Mouse (Mus musculus) MN1 (cell line): ENCODE results near the gene Adgrg5.

Source experiments
- DNase-seq: peaks from one replicate; pipeline ENCODE4 v3.0.0-alpha.2; 2016; ENCODE audit warnings: low spot score

The Adgrg5 gene

DNA sequence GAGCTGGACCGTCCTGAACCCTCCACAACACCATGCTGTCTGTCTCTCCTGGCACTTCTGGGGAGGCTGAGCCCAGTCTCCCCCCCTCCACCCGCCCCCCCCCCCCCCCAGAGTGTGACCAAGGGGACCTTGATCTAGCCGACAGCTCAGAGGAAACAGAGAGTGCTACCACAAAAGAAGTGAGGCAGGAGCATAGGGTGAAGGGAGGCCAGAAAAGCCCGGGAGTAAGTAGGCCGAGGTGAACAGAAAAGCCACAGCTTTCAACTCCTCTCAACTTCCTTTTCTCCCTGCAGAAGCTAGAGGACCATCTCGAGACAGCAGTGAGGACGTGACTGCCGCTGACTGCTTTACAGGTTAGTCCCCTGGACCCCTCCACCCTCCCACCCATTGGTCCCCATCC, at the start of gene Adgrg5:
Adgrg5 (plus strand) TSS at position 290 of the 400 bp plus-strand sequence.
- no peak for DNase-seq

DNA sequence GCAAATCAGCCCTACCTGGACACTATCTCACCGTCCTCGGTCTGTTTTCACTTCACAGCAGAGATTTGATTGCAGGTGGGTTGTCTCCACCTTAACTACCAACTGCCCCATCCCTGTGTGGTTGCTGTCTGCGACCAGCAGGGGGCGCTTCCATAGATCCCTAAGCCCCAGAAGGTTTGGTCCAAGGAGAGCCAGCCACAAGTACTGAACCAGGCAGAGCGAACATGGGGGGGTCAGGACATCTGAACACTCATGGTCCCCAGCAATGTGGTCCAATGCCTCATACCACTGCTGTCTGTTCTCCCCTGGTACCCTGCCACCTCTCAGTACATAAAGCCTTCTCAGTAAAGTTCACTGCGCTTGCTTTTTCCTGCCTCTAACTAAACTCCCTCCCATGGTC, 49.1 kb upstream of the Adgrg5 start:
- DNase-seq = peak; percentile 79

DNA sequence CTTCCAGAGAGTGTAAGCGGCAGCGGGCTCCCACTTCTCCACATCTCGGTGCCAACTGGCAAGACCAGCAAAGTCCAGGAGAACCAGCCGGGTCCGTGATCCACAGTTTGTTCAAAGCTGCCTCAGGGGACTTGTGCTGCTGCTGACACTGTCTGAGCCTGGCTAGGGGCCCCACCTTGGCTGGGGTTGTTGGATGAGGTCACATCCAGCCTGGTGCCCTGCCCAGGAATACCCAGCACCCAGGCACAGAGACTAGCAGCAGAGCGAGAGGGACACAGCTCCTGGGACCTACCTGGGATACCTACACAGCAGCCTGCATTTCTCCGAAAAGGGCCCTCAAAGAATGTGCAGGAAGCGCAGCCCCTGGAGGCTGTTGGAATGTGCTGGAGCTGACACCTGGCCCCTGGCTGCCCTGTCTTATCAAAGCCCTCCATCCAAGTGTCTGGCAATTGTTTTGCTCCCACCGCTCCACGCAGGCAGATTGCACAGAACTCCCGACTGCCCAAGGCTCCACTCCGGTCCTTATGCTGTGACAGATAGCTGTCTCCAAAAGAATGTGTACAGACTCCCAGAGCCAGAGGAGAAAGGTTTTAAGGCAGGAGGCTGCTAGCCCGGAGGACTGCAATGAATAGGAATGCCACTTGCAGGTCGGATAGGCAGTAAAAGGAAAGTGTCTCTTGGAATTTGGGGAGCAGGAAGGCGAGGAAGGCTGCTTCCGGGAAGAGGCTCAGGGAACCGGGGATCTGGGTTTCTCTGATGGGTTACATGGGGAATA, 48.2 kb upstream of the Adgrg5 start:
- peak; percentile 59 for DNase-seq

DNA sequence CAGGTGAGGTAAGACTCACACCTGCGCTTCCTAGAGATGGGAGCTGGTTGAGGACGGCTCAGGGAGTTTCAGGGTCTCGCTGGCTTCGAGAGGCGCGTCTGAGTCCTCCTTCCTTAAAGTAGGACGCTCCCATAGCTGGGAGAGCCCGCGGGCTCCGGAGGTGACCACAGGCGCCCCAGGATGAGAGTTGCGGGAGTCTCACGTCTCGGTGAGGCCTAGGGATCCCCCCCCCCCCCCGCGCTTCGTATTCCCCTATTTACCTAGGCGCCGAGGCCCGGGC, 47.7 kb upstream of the Adgrg5 start:
- DNase-seq = no peak

DNA sequence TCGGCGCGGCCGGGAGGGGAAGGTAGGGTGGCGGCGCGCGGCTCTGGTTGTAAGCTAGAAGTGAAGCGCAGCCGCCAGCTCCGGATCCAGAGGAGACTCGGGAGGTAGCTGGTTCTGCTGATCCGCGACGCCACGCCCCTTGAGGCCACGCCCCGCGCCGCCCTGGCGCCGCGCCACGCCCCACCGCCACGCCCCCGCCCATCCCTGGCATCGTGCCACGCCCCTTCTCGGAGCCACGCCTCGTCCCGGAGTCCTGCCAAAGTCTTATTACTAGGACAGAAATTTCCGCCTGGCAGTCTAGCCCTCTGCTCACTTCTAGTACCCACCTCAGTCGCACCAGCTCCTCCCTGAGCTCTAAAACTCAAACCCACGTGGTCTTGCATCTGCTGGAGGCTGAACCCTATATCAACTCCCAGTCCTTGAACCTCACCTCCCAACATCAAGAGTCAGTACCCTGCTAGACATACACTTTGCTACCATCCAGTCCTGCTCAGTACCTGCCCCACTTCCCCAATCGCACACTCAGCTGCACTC, 47.2 kb upstream of the Adgrg5 start, which contains the start of gene Dok4:
Dok4 (minus strand) TSS at position 134 of the 534 bp plus-strand sequence.
- DNase-seq = peak; percentile 91

DNA sequence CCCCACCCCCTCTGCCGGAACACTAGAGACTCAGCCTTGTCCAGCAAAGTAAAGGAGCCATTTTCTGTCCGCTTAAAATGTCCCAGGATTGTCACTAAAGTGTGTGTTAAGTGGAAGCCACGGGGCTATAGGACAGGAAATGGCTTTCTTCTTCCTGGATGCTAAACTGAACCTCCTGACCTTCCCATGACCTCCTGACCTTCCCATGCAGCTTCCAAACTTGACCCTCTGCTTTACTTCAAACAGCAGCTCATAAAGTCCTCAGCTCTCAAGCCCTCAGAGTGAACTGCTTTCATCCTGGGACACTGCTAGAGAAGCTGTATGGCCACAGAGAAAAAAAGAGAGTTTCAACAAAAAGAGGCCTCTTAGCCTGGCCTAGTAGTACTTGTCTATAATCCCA, 46.7 kb upstream of the Adgrg5 start:
- no peak for DNase-seq

DNA sequence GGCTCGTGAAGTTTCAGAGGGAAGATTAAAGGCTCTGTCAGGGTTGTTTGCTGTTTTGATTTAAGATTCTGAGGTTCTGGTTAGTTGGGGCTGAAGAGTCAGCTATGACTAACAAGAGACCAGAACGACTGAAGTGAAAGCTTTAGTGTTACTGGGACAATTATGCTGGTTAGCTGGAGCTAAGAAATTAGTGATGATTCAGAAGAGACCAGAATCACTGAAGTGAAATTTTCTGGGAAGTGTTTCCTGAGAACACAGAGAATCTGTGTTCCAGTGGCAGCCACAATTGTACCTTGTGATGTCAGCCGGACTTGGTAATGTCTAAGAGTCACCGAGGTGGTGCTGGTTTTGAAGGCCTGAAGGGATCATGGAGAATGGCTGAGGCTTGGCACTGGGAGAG, 42.8 kb upstream of the Adgrg5 start:
- no peak for DNase-seq

DNA sequence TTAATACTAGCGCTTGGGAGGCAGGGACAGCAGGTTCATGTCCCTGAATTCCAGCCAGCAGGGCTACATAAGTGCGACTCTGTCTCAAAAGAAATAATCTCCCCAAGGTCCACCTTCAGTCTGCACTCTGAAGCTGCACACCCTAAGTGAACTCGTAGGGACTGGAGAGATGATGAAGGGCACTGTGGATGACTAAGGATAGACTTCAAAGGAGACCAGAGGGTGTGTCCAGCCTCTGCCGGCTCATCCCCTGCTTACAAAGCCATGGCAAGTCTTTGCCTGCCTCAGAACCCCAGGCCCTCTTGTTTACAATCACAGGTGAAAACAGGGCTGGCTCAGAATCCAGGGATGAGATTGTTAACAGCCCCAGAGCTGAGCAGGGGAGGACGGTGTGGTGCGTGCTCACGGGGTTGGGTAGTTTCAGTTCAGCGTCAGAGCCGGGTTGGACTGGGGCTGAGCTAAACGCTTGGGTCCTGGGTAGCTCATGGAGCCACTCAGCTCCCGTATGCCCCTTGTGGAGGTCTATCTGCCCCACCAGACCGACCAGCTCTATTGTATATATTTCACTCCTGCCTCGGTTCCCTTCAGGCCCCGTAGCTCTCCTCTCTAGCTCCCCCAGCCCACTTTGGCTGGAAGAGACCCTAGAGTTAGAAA, 35.0 kb upstream of the Adgrg5 start:
- no peak for DNase-seq

DNA sequence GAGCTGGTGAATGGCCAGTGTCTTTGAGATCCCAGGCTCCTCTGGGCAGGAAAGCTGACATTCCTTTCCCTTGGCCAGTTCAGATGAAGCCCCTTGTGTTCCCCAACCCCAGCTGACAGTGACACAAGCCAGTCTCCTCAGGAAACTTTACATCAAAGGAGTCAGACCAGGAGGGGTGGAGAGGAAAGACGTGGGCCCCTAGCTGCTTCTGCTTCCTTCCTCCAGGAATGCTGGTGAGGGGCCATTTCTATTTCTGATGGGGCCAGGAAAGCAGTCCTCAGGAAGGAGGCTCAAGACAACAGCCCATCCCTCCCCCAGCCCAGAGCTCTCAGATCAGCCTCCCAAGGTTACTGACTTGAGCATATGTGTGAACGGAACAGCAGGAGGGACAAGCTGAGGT, 30.6 kb upstream of the Adgrg5 start:
- no peak for DNase-seq

DNA sequence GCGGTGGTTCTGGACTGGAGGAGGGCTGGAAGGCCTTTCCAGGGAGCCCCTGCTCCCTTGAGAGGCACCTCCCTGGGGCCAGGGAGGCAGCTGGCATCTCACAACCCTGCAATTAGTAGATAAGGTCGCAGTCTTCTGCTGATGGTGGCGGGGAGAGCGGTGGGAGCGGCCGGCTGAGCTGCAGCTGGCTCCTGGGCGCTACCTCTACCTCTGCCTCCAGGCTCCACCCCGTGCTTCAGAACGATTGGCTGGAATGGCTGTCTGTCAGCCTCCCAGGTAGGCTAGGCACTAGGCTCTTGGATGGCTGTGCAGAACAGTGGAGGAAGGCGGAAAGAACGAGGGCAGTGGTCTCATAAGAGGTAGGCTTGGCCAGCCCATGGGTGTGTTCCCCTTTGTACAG, 24.2 kb upstream of the Adgrg5 start:
- DNase-seq = peak; percentile 76

DNA sequence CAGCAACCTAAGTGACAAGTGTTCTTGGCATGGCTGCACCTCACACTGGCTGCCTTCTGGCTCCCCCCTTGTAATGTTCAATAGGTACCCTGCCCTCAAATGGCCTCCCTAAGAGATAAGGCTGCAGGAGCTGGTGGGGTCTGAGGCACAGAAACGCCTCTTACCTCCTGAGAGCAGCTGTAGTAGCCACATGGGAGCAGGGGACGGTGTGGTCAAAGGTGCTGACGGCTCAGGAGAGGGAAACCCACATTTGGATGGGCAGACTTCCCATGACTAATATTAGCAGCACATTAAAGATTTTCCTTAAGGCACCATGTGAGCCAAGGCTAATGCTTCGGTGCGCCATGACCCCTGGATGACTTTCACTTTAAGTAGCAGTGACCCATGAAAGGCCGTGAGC, 22.9 kb upstream of the Adgrg5 start:
- no peak for DNase-seq

DNA sequence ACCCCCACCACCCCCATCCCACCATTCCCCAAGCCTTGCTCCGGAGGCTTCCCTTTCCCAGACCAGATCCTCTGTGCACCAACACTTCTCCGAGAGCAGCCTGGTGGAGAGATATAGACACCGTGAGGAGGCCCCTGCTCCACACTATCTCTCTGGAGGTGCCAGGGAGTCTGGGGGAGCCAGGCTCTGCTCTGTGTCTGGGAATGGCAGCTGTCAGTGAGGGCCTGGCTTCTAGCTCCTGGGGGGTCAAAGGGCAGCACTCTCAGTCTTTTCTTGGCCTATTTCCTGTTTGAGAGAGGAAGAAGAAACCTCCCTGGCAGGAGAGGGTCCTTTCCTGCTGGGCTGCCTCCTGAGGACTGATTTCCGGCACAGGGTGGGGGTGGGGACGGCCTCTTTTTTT, 22.5 kb upstream of the Adgrg5 start:
- no peak for DNase-seq

DNA sequence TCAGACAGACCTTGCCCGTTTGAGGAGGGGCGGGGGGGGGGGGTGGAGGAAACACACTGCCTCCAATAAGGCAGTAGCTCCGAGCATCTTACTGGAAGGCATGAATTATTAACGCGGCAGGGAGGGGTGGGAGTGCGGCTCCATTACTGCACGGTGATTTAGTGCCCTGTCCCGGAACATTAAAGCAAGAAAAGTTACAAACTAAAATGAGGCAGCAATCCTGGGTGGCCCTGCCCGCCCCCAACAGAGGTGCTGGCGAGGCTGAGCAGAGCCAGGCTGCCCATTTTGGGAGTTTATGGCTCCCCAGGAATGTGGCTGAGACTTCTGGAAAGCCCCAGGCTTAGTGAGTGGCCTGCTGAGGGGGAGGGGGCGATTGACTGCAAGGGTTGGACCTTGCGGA, 19.8 kb upstream of the Adgrg5 start:
- DNase-seq = no peak

DNA sequence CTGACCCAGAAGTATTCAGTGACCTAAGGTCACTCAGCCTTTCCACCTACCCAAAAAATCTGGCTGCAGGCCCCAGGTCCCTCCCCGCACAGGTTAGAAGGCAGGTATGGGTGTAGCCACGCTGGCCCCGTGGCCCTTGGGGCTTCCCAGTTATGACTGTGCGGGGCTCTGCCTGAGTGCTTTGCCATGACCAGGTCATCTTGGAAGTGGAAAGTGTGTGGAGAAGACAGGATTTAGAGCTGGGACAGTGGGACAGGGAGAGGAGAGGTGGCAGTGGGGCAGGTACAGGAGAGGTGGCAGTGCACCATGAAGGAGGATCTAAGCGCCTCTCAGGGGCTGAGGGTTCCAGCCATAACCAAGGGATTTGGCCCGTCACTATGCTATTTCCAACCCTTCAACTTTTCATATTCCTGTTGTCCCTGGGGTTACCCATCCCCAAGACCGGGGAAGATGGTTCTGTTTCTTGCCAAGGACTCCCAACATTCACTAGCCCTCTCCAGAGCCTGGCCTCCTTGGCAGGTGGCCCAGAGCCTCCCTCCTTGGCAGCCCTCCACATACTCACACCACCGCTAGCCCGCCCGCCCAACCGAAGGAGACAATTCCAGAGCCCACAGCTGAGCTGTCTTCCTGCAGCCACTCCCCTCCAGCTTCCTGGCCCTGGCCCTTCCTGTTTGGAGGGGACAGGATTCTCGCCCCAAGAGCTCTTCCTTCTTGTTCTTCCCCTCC, 18.9 kb upstream of the Adgrg5 start:
- peak; percentile 94 for DNase-seq

DNA sequence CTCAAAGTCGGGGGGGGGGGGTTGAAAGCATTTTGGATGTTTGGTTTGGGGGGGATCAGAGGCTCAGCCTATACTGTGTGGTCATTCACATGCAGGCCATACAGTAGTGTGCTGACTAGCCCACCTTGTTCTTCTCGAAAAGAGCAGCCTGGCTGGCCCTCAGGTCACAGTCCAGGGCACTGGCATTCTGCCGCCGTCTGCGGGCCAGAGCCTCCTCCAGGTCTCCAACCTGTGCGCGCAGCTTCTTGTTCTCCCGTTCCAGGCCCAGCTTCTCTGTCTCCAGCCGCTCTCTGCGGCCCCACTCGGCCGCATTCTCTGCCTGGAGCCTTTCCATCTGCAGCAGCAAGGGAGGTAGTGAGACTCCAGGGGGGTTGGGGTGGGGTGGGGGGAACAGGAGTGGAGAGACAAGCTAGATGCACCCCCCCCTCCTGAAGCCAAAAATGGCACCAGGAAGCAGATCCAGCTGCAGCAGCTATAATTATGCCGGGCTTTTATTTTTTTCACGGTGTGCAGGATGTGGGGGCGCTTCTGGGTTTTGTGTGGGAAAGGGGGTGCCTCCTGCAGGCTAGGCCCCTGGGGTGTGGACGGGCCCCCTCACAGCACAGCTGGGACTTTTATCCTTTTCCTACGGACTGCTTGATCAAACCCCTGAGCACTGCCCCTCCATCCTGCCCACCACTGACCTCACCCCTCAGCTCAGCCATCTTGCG, 15.7 kb upstream of the Adgrg5 start:
- no peak for DNase-seq

DNA sequence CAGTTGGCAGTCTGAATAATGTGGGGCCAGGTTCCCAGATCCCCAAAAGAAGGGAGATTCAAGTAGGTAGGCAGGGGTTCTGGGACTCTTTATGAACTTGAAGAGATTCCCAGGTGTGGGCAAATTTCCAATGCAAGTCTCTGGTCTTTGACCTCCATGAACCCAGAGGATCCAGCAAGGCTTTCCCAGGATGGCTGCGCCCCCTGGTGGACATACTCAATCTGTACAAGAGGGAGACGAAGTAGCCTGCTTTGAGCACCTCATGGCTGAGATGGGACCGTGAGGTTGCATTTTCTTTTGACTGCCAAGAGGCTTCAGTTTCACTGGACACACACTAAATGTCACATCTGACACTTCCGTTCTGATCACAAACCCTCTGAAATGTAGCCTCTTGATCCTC, 14.6 kb upstream of the Adgrg5 start:
- DNase-seq = peak; percentile 92

DNA sequence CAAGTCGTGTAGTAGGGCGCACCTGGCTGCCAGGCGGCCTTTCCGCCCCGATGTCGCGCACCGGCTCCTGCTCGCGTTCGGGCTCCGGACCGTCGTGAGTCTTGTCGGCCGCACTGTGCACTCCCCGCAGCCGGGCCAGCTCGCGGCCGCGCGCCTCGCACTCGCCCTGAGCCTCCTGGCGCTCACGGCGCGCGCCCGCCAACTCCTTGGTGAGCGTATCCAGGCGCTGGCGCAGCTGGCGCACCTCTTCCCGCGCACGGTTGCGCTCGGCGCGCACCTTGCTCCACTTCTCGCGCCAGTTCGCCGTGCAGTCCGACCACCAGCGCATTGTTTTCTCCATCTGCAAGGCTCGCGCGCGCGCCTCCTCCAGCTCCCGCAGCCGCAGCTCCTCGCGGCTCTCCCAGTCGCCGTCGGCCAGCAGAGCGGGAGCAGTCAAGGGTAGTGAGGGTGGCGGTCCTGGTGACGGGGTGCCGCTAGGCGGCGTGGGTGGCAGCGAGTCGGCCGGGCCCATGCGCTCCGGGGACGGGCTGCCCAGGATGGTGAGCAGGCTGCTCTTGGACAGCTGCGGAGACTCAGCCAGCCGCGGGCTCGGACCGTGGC, 10.3 kb upstream of the Adgrg5 start:
- no peak for DNase-seq

DNA sequence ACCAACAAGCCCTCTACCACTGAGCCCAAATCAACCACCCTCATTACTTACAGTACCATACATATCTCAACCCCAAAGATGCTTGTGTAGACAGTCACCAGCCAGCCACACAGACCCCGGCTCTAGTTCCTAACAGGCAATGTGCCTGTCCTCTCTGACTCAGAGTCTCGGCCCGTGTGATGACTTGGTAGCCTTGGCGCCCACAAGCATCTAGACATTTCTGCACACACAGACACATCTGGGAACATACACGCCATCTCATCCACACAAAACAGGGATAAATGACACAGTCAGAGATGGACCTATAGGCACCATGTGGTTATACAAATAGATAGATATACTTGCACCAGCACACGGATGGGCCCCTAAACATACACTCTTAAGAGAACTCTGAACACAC, 9.2 kb upstream of the Adgrg5 start:
- no peak for DNase-seq

DNA sequence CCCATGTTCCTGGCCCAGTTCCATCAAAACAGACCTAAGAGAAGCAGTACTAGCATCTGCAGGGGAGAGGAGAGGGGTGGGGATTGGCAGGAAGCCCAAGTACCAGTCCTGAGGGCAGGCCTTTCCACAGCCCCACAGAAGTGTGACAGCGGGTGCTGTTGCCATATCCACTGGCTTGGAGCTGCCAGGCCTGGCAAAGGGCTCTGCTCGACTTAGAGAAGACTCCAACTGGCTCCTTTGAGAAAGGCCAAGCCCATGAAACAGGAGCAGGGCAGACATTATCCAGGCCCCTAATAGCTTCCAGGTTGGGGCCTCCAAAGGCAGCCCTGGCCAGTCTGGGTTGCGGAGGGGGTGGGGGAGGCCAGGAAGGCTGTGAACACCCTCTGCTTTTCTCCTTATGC, 8.8 kb upstream of the Adgrg5 start:
- peak; percentile 95 for DNase-seq

DNA sequence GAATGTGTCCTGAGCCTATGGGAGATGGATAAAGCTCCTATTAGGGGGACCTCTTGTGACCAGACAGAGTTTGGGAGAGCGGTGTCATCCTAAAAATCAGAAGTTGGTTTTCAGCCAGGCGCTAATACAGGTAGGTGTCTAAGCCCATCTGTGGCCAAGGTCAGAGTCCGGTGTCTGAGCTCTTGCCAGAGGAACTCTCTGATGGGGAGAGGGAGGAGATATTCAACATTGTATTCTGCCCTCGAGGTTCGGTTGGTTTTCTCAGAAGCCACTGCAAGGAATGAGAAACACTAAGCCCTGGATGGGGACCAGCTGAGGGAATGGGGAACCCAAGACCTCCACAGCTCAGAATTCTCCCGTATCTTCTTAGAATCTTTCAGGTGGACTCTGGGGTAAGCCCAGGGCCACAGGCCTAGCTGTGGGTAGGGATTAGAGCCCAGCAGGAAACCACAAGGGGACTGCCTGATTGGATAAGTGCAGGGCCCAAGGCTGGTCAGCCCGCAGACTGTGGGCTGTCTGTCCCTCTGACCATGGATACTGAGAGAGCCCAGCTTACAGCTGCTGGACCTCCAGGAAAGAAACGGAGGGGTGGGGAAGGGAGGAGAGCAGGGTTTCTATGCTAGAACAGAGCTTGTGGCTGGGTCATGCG, 7.1 kb upstream of the Adgrg5 start:
- no peak for DNase-seq

DNA sequence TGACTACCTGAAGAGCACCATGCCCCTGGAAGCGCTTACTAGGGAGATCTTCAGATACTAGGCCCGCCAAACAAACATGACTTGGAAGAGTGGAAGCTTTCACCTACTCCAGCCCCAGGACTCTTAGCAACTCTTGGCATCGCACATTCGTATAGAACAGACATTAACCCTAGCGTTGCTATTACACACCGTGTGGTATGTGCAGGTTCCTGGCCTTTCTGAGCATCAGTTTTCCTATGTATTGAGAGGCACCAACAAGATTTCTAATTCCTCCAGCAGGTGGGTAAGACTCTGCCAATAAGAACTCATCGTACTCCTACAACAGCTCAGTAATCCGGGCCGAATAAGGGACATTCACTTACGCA, 6.6 kb upstream of the Adgrg5 start:
- DNase-seq = peak; percentile 32

DNA sequence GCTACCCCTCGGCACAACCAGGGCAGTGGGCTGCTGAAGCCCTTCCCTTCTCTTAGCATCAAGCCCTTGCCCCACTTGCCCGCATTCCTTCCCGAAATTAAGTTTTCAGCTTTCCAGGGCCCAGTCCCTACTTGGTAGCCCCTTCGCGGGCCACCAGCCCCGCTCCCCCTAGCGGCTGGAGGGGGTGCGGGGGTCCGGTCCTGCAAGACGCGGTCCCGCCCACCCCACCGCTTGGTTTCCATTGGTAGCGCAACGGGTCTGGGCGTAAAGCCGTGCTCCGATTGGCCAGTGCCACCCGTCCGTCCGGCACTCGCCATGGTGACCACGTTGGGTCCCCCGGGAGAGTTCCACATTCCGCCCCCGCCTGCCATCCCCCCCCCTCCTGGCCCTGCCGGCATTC, 6.1 kb upstream of the Adgrg5 start:
- DNase-seq = peak; percentile 95
